Mouse (Mus musculus): ENCODE results near the gene Vgll2. TPM values are rescaled to one million over a fixed set of nuclear protein-coding genes. Genes with fewer than 3 reads are reported as not detected.

The Vgll2 gene
- 15.1 TPM in 1 of 2 replicates, not detected in the other for polyA plus RNA-seq (2012; rRNA removed; ENCODE audit: low replicate concordance)

DNA sequence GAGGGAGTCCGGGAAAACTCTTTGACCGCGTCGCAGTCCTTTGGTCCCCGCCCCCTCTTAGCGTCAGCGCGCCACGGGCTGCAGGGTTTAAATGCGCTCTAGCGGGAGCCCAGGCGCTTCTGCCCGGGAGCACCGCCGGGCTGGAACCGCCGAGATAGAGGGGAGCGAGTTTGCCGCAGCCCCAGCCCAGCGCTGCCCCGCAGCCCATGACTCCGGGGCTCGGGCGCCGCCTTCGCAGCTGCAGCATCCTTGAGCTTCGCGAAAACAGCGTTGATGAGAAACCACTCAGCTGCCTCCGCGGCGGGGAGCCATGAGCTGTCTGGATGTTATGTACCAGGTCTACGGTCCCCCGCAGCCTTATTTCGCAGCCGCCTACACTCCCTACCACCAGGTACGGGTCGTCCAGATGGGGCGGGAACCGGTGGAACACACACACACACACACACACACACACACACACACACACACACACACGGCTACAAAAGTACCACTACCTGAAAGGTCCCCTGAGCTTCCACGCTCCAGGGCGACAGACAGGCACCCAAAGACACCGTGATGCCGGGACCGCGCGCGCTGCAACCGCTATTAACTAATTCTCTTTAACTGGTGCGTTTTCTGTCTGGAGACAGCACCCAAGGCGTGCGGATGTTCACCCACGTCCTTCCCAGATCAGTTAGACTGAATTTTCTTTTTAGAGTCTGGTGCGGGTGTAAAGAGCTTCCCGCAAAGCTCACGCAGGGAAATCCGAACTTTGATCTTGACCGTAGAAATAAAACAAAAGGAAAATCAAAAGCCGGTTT, at the start of gene Vgll2:
Vgll2 (plus strand) TSS at position 90 of the 800 bp plus-strand sequence.

Other genes starting within 250 kb of the Vgll2 start
- gene Ros1, start 172.7 kb downstream of the Vgll2 start, polyA plus RNA-seq (2012; rRNA removed; ENCODE audit: low replicate concordance): not detected in 2 replicates
- 2.6 and 3.3 TPM in 2 replicates for gene Dcbld1, start 211.1 kb downstream of the Vgll2 start, polyA plus RNA-seq (2012; rRNA removed; ENCODE audit: low replicate concordance)